Mouse (Mus musculus) neural tube, embryonic 11.5 days (tissue): ENCODE results near the gene Nr5a2. TPM values are rescaled to one million over a fixed set of nuclear protein-coding genes. Genes with fewer than 3 reads are reported as not detected.

Source experiments
- ATAC-seq: fragments of 200-750 bp; cut with Nextera tagmentation; 2 replicates; pipeline ENCODE4 v1.8.0; 2017; ENCODE audit warnings: moderate number of reproducible peaks, mild to moderate bottlenecking, moderate TSS enrichment, moderate library complexity; ENCODE audit not compliant: insufficient read depth, low FRiP score, low TSS enrichment
- DNase-seq: peaks from one replicate; pipeline ENCODE4 v3.0.0-alpha.2; 2015; ENCODE audit warnings: low spot score
- H3K27ac ChIP-seq: fragments of 300-500 bp; sonication (generic); 2 replicates; pipeline ENCODE4 v1.5.1; 2014; ENCODE audit warnings: low read depth, mild to moderate bottlenecking, low read length
- H3K27me3 ChIP-seq: fragments of 300-500 bp; sonication (generic); 2 replicates; pipeline ENCODE4 v1.6.1; 2014; ENCODE audit warnings: mild to moderate bottlenecking, low read length, mixed read lengths; ENCODE audit not compliant: control insufficient read depth, insufficient read depth
- H3K36me3 ChIP-seq: fragments of 300-500 bp; sonication (generic); 2 replicates; pipeline ENCODE4 v1.6.1; 2014; ENCODE audit warnings: mild to moderate bottlenecking, low read length, moderate library complexity, mixed read lengths; ENCODE audit not compliant: control insufficient read depth, insufficient read depth
- H3K4me1 ChIP-seq: fragments of 300-500 bp; sonication (generic); 2 replicates; pipeline ENCODE4 v1.6.1; 2014; ENCODE audit warnings: low read length, mixed read lengths; ENCODE audit not compliant: control insufficient read depth, insufficient read depth
- H3K4me2 ChIP-seq: fragments of 300-500 bp; sonication (generic); 2 replicates; pipeline ENCODE4 v1.6.1; 2014; ENCODE audit warnings: low read depth, mild to moderate bottlenecking, moderate library complexity
- H3K4me3 ChIP-seq: fragments of 300-500 bp; sonication (generic); 2 replicates; pipeline ENCODE4 v1.5.1; 2014; ENCODE audit warnings: low read depth, low read length
- H3K9ac ChIP-seq: fragments of 300-500 bp; sonication (generic); 2 replicates; pipeline ENCODE4 v1.6.1; 2014; ENCODE audit warnings: mild to moderate bottlenecking, low read length
- H3K9me3 ChIP-seq: fragments of 300-500 bp; sonication (generic); 2 replicates; pipeline ENCODE4 v1.6.1; 2016; ENCODE audit warnings: low read length; ENCODE audit not compliant: control insufficient read depth
- WGBS: fragments of 180-500 bp; shearing (Covaris S2); extraction: QIAGEN DNeasy Blood & Tissue Kit; methylation state at CpG from one replicate; pipeline ENCODE4 v1.1.7; 2014; 5-methylcytosine and 5-hydroxymethylcytosine counted together
- polyA plus RNA-seq: library from polyadenylated mRNA; unstranded; fragments of >200 nt; fragmentation: Nextera tagmentation; extraction: Ambion mirVana; gene quantifications from 2 replicates; pipeline ENCODE4 v1.2.1, GENCODE M21; 2014

Nr5a2 gene
- polyA plus RNA-seq, 1 experiment from 2014 or later: 0.57 TPM

- Histone ChIP-seq H3K27ac (no peak overlapping the region), H3K27me3 (peaks cover 78% of the 10 kb centered on the region), H3K9ac (no peak overlapping the region), H3K9me3 (no peaks in the 10 kb centered on the region), H3K4me1 (peaks cover 18% of the 10 kb centered on the region), H3K4me3 (peak overlapping the region; percentile 25), H3K36me3 (no peaks in the 10 kb centered on the region), H3K4me2 (peak overlapping the region; percentile 60)
- ATAC-seq (no peak), DNase-seq (peak; percentile 57)
- WGBS: under 1% methylated on average over 39 of the region's 39 CpGs
Measured at GRCm38 (mm10) chr1:136952609-136953311, 7.5 kb downstream of the Nr5a2 start.

GRCm38 (mm10) chr1:136951946-136952531 is 8.2 kb downstream of the Nr5a2 start:
- peak; percentile 26 for DNase-seq
- peaks cover 19% of the 10 kb centered on the region for H3K4me1 ChIP-seq
- 1% methylated on average over 18 of the region's 21 CpGs for WGBS
- peak overlapping the region; percentile 60 for H3K4me2 ChIP-seq
- no peaks in the 10 kb centered on the region for H3K36me3 ChIP-seq
- H3K27ac ChIP-seq: no peak overlapping the region
- H3K4me3 ChIP-seq: no peak overlapping the region; the same call in 1 of the 2 replicates
- no peak overlapping the region for H3K9ac ChIP-seq
- ATAC-seq: no peak
- peaks cover 85% of the 10 kb centered on the region for H3K27me3 ChIP-seq
- H3K9me3 ChIP-seq: no peaks in the 10 kb centered on the region

GRCm38 (mm10) chr1:136951155-136951650 is 9.0 kb downstream of the Nr5a2 start:
- H3K9me3 ChIP-seq: no peaks in the 10 kb centered on the region
- no peak overlapping the region for H3K27ac ChIP-seq
- peaks cover 20% of the 10 kb centered on the region for H3K4me1 ChIP-seq
- no peak overlapping the region for H3K4me2 ChIP-seq
- no peaks in the 10 kb centered on the region for H3K36me3 ChIP-seq
- DNase-seq (no peak), ATAC-seq (no peak)
- WGBS: 16% methylated on average over 3 of the region's 3 CpGs
- peaks cover 92% of the 10 kb centered on the region for H3K27me3 ChIP-seq
- H3K4me3 ChIP-seq: no peak overlapping the region
- H3K9ac ChIP-seq: no peak overlapping the region

- Histone ChIP-seq H3K36me3 (no peaks in the 10 kb centered on the region), H3K9me3 (no peaks in the 10 kb centered on the region), H3K27me3 (peaks cover 98% of the 10 kb centered on the region), H3K4me3 (peak overlapping the region; percentile 43), H3K9ac (no peak overlapping the region), H3K4me2 (peak overlapping the region; percentile 86), H3K27ac (no peak overlapping the region), H3K4me1 (peaks cover 20% of the 10 kb centered on the region)
- no peak for DNase-seq
- no peak for ATAC-seq
- 0% methylated on average over 12 of the region's 12 CpGs for WGBS
Measured at GRCm38 (mm10) chr1:136949323-136949741, 10.9 kb downstream of the Nr5a2 start.

- Histone ChIP-seq H3K4me3 (peak overlapping the region; percentile 43), H3K9me3 (no peaks in the 10 kb centered on the region), H3K27me3 (peaks cover 94% of the 10 kb centered on the region), H3K4me1 (peaks cover 20% of the 10 kb centered on the region), H3K4me2 (peak overlapping the region; percentile 86), H3K36me3 (no peaks in the 10 kb centered on the region), H3K27ac (no peak overlapping the region), H3K9ac (peak overlapping the region; percentile 47)
- WGBS: under 1% methylated on average over 60 of the region's 61 CpGs
- peak; percentile 81 for DNase-seq
- ATAC-seq: peak; percentile 63
Measured at GRCm38 (mm10) chr1:136948511-136949275, 11.6 kb downstream of the Nr5a2 start.

- WGBS: under 1% methylated on average over 7 of the region's 7 CpGs
- Histone ChIP-seq H3K9ac (no peak overlapping the region), H3K4me2 (peak overlapping the region; percentile 86), H3K9me3 (no peaks in the 10 kb centered on the region), H3K27ac (no peak overlapping the region), H3K27me3 (peaks cover 89% of the 10 kb centered on the region), H3K36me3 (no peaks in the 10 kb centered on the region), H3K4me3 (peak overlapping the region; percentile 43), H3K4me1 (peaks cover 20% of the 10 kb centered on the region)
- ATAC-seq (no peak), DNase-seq (peak; percentile 21)
Measured at GRCm38 (mm10) chr1:136948127-136948422, 12.2 kb downstream of the Nr5a2 start.

- WGBS: 2% methylated on average over 20 of the region's 20 CpGs
- 0 out of 2 replicates have a peak overlapping the region, but pooled peaks have one; percentile 10 for H3K4me3 ChIP-seq
Measured at GRCm38 (mm10) chr1:136947394-136948126, 12.7 kb downstream of the Nr5a2 start.

GRCm38 (mm10) chr1:136946806-136947393 is 13.3 kb downstream of the Nr5a2 start:
- H3K4me1 ChIP-seq: peaks cover 12% of the 10 kb centered on the region; the same call in 1 of the 2 replicates
- H3K9me3 ChIP-seq: no peaks in the 10 kb centered on the region
- WGBS: under 1% methylated on average over 18 of the region's 18 CpGs
- H3K27me3 ChIP-seq: peaks cover 77% of the 10 kb centered on the region
- H3K36me3 ChIP-seq: no peaks in the 10 kb centered on the region
- 0 out of 2 replicates have a peak overlapping the region, but pooled peaks have one; percentile 10 for H3K4me3 ChIP-seq
- DNase-seq (peak; percentile 52), ATAC-seq (no peak)
- H3K4me2 ChIP-seq: peak overlapping the region; percentile 16; the same call in 1 of the 2 replicates
- H3K27ac ChIP-seq: no peak overlapping the region
- no peak overlapping the region for H3K9ac ChIP-seq

More at GRCm38 (mm10) chr1:136947394-136948126, 12.7 kb downstream of the Nr5a2 start:
- Histone ChIP-seq H3K36me3 (no peaks in the 10 kb centered on the region), H3K4me1 (peaks cover 17% of the 10 kb centered on the region), H3K27me3 (peaks cover 84% of the 10 kb centered on the region), H3K9ac (no peak overlapping the region), H3K4me2 (peak overlapping the region; percentile 86), H3K9me3 (no peaks in the 10 kb centered on the region), H3K27ac (no peak overlapping the region)
- peak; percentile 54 for DNase-seq
- no peak for ATAC-seq
